Mouse (Mus musculus) heart, postnatal 10 days (tissue): Measurements from ENCODE around the gene Macrod2. TPM values are rescaled to one million over a fixed set of nuclear protein-coding genes. Genes with fewer than 3 reads are reported as not detected.

Experiments
- DNase-seq, 2 experiments: peaks; one replicate each; pipeline ENCODE4 v3.0.0; 2021
- intact Hi-C: fragments of 180-260 bp; cut with DNase I; formaldehyde crosslinking; loops from one replicate; pipeline ENCODE4 v1.15.1; 2025
- total RNA-seq, 2 experiments: library from RNA; stranded (reverse); gene quantifications; 2 replicates each; pipeline ENCODE4 v1.2.3; 2021

The Macrod2 gene
- 1 to 10 TPM; 8.5 to 9.9 TPM for total RNA-seq

GRCm38 (mm10) chr2:140395179-140395578, at the start of gene Macrod2:
Macrod2 (plus strand) TSS chr2:140395309.
- intact Hi-C loops, result loop anchor here (5.0 to 10.0 kb wide), 2 partner anchors 223 to 330 kb away; partner anchors contain the start of genes Esf1, Ndufaf5 and Tasp1

GRCm38 (mm10) chr2:140359905-140360304, 35.2 kb upstream of the Macrod2 start:
- intact Hi-C loops, result no loop called here

More at GRCm38 (mm10) chr2:140395179-140395578, at the start of gene Macrod2:
- DNase-seq, result peak; percentile 97 to 98

GRCm38 (mm10) chr2:140364804-140365203, 30.3 kb upstream of the Macrod2 start:
- intact Hi-C loops, result no loop called here
- no peak for DNase-seq

More at GRCm38 (mm10) chr2:140359905-140360304, 35.2 kb upstream of the Macrod2 start:
- DNase-seq, result no peak

- no peak for DNase-seq
- intact Hi-C loops, result no loop called here
These were observed 5.6 kb upstream of the Macrod2 start, which contains the start of gene Sel1l2 for GRCm38 (mm10) chr2:140389525-140389924. Sel1l2 (minus strand) TSS chr2:140389706.

- intact Hi-C loops, result loop anchor here (5.0 to 10.0 kb wide), 2 partner anchors 223 to 331 kb away; partner anchors contain the start of genes Esf1, Ndufaf5 and Tasp1
- peak; percentile 31 to 37 for DNase-seq
These were observed 679 bp downstream of the Macrod2 start for GRCm38 (mm10) chr2:140395744-140396231.

- intact Hi-C loops, result loop anchor here (5.0 kb wide), 1 partner anchor 224 kb away; no protein-coding TSS in a partner anchor
- no peak for DNase-seq
These were observed 30.7 kb downstream of the Macrod2 start for GRCm38 (mm10) chr2:140425844-140426243.

GRCm38 (mm10) chr2:140427283-140427682, 32.2 kb downstream of the Macrod2 start:
- intact Hi-C loops, result loop anchor here (5.0 kb wide), 1 partner anchor 225 kb away; no protein-coding TSS in a partner anchor

GRCm38 (mm10) chr2:140439081-140439480, 44.0 kb downstream of the Macrod2 start:
- no peak for DNase-seq
- intact Hi-C loops, result no loop called here

More at GRCm38 (mm10) chr2:140427283-140427682, 32.2 kb downstream of the Macrod2 start:
- DNase-seq, result peak; percentile 26 to 36

- no peak for DNase-seq
- intact Hi-C loops, result no loop called here
These were observed 53.5 kb downstream of the Macrod2 start for GRCm38 (mm10) chr2:140448636-140449035.

- no peak for DNase-seq
- intact Hi-C loops, result no loop called here
These were observed 80.7 kb downstream of the Macrod2 start for GRCm38 (mm10) chr2:140475770-140476169.

- DNase-seq, result no peak
- intact Hi-C loops, result no loop called here
These were observed 81.8 kb downstream of the Macrod2 start for GRCm38 (mm10) chr2:140476891-140477290.

GRCm38 (mm10) chr2:140482604-140483003, 87.5 kb downstream of the Macrod2 start:
- DNase-seq, result no peak
- intact Hi-C loops, result no loop called here

- intact Hi-C loops, result no loop called here
- DNase-seq, result no peak
These were observed 102.6 kb downstream of the Macrod2 start for GRCm38 (mm10) chr2:140497688-140498087.

GRCm38 (mm10) chr2:140500951-140501350, 105.8 kb downstream of the Macrod2 start:
- peak; percentile 20 to 28 for DNase-seq
- intact Hi-C loops, result loop anchor here (2.0 kb wide), 1 partner anchor 1754 kb away; no protein-coding TSS in a partner anchor

- intact Hi-C loops, result no loop called here
- DNase-seq, result no peak
These were observed 126.4 kb downstream of the Macrod2 start for GRCm38 (mm10) chr2:140521472-140521871.

- DNase-seq, result no peak
- intact Hi-C loops, result no loop called here
These were observed 135.1 kb downstream of the Macrod2 start for GRCm38 (mm10) chr2:140530214-140530613.

GRCm38 (mm10) chr2:140532024-140532423, 136.9 kb downstream of the Macrod2 start:
- intact Hi-C loops, result no loop called here
- no peak for DNase-seq

- no peak for DNase-seq
- intact Hi-C loops, result no loop called here
These were observed 137.9 kb downstream of the Macrod2 start for GRCm38 (mm10) chr2:140532859-140533519.

- intact Hi-C loops, result no loop called here
- DNase-seq, result no peak
These were observed 138.5 kb downstream of the Macrod2 start for GRCm38 (mm10) chr2:140533621-140534020.

- no peak for DNase-seq
- intact Hi-C loops, result no loop called here
These were observed 139.5 kb downstream of the Macrod2 start for GRCm38 (mm10) chr2:140534583-140534982.

GRCm38 (mm10) chr2:140535832-140536571, 140.9 kb downstream of the Macrod2 start:
- intact Hi-C loops, result no loop called here
- DNase-seq, result no peak
